Mouse (Mus musculus) right cerebral cortex, adult 18-20 months (tissue): ENCODE measurements around the gene Fam185a.
A peak's percentile ranks its signal among the peaks of the same experiment; 100 is the strongest.

ENCODE experiments used
- DNase-seq: peaks from one replicate; pipeline ENCODE4 v3.0.0; 2022; ENCODE audit warnings: mixed read lengths

Gene Fam185a

DNA sequence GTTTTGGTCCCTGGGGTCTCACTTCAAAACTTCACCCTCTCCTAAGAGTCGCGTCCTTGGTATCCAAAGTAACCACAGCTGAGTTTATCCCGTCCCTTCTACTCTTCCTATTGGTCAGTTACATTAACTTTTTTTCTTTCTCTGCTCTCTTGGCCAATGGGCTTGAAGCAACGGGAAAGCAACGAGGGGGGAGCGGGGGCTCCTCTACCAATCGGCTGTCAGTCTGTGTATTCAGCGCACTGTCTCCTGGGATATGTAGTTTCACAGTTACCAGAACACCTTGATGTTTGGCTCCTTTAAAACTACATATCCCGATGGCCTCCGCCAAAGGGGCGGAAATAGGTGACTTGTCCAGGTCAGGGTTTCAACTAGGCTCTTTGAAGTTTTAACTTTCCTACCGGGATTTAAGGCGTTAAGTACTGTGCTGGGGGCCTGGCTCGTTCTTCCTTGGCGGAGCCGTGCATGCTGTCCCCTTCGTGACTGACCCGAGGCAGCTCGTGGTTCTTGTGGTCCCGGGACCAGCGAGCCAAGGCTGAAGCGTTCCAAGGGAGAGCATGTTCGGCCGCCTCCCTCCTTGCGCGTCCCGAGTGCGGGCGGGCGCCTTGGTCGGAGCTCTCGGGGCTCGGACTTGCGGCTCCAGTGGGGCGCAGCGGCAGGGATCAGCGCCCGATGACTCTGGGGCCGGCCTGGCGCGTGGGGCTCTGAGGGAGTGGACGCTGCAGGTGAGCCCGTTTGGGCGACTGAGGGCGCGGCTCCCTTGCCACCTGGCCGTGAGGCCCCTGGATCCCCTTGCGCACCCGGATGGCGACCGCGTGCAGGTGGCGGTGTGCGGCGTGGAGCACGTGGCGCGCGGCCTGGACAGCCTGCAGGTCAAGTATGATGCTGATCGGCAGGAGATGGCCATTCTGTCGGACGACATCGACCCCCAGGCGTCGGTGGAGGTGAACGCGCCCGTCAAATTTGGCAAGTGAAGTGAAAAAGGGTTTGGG, at the start of gene Fam185a, which contains the start of gene Ccdc146:
Fam185a (plus strand) TSS at position 345 of the 989 bp plus-strand sequence.
Ccdc146 (minus strand) TSS at position 64 of the 989 bp plus-strand sequence.
- DNase-seq, result peak; percentile 97

DNA sequence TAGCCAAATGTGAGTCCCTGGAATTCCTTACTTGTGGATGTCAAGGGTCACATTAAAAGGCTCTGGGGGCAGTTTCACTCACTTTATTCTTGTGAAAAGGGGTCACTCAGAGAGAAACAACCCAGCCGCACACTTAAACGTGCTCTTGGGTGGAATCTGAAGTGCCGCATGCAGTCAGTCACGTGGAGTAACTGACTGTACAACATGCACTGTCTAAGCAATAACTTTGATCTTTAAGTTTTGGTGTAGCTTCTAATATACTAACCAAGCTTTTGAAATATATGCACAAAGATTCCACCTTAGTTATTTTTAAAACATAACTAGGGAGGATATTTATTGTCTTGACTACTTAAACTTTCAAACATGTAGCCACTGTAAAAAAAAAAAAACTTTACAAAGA, 47.8 kb upstream of the Fam185a start:
- no peak for DNase-seq

GRCm38 (mm10) chr5:21378397-21378796, 46.4 kb upstream of the Fam185a start:
- no peak for DNase-seq

- no peak for DNase-seq
Measured at GRCm38 (mm10) chr5:21381986-21382385, 42.8 kb upstream of the Fam185a start.

DNA sequence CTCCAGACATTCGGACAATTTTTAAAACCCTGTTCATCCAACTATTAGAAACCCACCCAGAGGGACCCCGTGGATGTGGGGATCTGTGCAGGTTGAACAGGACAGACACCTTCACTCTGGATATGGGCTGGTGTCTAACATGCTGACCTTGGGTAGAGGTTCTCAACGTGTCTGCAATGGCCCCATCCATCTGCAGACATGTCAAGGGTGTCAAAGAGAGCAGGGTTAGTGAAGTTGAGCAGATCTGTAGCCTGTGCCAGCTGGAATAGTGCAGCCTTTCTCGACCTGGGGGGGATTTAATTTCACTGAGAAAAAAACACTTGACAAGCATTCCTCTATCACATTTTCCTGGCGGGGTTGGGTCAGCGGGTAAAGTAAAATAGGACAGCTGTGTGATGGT, 42.1 kb upstream of the Fam185a start:
- no peak for DNase-seq

DNA sequence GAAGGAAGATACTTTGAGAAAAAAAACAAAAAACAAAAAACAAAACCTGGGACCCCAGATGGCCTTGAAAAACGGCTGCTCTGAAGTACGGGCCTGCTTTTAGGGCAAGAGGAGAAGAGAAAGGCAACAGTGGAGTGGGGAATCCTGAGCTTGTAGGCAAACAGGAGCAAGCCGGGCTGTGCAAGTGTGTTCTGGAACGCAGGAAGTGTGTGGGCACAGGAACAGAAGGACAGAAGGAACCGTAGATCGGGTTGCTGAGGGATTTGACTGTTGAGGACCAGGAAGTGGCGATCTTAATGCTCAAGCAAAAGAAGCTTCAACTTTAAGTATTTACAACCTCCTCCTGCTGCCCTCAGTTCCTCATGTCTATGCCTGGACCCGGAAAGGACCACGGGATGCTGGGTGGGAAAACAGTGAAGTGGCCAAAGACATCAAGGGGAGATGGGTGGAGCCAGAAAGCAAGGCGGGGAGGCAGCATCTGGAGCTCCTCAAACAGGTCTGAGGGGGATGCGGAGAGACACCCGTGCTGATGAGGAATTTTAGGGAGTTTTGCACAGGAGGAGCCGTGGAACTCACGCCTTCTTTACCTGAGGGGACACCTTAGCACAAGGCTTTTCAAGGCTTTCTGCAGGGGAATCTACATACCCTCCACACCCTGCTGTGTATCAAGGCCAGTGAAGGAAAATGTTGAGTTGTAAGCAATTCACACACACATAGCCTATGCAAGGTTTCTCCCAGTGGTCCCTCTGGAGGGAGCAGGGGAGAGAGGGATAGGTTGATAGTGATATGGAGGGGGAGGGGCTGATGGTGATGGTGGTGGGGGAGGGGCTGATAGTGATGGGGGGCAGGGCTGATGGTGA, 41.1 kb upstream of the Fam185a start:
- peak; percentile 13 for DNase-seq

DNA sequence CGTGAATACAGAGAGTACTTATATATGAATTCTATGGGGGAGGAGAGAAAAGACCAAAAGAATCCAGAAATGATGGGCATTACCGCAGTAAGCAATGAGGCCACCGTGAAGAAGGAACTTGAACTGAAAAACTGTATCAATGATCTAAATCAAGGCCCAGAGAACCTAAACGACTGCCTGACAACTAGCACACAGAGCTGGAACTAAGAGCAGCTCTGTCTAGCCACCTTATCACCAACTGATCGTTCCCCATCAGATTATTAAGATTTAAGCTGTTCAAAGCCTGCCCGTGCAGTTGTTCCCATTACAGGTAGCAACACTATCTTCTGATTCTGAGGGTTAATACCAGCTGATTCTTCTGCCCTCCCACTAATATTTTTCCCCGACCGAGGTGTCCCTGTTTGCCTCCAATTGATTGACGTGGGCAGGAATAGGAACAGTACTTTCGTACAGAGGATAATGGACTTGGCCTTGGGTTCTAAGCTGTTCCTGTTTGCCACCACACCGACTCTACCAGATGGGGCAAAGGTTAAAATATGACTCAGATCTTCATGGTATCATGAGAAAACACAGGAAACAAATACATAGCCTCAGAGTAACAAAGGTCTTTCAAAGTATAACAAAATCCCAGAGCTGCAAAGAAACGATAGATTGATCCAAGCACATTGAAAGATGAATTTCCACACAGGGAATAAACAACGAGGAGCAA, 40.4 kb upstream of the Fam185a start:
- DNase-seq, result no peak

DNA sequence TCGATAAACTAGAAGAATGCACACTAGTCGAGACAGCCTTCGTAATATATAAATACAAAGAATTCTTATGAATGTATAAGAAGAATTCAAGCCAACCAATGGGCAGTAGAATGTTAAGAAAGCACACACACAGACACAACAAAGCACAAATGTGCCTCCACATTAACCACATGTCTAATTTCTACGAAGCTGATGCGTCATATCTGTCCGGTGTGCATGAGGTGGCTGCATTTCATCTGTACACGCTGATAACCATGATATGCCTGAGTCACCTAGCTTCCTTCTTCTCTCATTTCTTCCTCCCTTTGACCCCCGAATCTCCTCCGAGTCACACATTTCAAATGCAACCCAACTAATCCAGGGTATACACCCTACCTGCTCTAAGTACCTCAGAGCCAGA, 39.8 kb upstream of the Fam185a start:
- no peak for DNase-seq

GRCm38 (mm10) chr5:21386432-21386831, 38.3 kb upstream of the Fam185a start:
- DNase-seq, result no peak

DNA sequence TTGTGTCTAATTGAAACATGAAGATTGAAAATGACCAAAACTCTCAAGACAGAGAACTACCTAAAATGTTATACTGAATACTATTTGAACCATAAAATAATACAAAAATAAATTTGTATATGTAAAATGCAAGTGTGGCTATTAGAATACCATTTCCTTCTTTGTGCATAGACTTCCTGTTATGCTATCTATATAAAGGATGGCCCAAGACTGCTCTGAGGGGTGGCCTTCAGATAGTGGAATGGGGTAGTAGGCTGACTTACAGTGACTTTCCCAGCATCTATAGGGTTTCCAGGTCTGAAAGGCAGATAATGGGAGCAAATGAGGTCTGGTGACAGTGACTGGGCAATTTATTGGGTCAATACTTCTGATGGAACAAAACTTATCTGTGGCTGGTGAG, 37.4 kb upstream of the Fam185a start:
- DNase-seq, result no peak

GRCm38 (mm10) chr5:21388855-21389254, 35.9 kb upstream of the Fam185a start:
- DNase-seq, result no peak

DNA sequence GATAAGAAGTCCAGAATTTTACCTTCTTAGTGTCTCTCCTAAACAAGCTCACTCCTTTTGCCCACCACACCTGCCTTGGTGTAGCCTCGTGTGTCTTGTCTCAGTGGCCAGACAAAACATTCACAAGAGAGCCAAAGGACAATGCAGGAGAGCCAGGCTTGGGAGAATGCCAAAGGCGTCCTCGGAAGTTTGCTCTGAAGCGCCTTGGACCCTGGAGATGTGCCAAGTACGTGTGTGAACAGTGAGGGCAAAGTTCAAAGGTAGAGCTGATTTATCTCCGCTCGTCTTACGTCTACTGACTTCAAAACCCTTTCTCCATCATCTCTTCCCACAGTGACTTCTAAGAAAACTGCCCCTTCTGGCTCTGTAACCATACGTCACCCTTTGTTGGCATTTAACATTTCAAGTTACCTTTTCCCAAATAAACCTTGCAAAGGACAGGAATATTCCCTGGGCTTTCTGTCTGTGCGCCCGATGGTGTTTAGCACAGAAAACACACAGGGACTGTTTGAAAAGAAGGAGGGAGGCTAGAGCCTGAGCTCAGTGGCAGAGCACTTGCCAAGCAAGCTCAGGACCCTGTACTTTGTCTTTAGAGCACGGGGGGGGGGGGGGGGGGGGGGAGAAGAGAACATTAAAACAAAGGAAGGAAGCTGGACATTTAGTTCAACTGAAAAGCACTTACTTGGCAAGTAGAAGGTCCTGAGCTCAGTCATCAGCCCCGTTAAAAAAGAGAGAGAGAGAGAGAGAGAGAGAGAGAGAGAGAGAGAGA, 33.0 kb upstream of the Fam185a start:
- DNase-seq, result no peak

DNA sequence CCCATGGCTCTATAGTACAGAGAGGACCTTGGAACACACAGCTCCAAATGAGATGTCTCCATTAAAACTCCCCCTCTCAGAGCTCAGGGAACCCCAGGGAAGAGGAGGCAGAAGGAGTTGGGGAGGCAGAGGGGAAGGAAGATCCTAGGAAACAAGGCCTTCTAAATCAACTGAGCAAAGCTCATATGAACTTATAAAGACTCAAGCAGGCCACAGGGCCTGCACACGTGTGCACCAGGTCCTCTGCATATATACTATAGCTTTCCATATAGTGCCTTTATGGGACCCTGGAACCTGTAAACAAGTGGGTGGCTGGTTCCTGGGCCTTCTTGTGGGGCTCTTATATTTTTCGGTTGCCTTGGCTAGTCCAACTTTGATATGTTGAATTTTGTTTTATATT, 30.2 kb upstream of the Fam185a start:
- DNase-seq, result no peak

DNA sequence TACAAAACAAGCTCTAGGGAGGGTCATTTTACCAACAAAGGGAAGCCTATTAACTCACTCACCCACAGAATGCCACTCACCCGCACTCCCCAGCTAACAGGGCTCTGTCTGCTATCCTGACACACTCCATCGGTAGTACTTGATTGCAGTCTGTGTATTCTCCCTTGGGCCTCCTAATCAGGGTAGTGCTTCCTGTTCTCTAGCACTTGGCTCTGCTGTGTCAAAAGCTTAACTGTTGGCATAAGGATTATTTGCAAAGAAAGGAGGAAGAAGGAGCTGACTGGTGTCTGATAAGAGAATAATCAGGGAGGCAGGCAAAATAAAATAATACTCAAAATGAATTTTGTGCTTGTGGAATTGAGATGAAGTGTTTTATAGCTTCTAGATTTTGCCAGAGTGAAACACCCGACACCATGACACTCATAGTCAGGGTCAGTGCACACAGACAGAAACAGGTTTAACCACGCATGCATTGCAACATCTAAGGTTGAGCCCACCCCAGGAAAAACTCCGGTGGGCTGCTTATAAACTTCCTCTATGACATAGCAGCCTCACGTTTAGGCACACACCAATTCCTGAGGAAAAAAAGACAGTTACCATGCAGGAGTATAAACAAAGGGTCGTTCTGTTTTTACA, 29.4 kb upstream of the Fam185a start:
- DNase-seq, result no peak

DNA sequence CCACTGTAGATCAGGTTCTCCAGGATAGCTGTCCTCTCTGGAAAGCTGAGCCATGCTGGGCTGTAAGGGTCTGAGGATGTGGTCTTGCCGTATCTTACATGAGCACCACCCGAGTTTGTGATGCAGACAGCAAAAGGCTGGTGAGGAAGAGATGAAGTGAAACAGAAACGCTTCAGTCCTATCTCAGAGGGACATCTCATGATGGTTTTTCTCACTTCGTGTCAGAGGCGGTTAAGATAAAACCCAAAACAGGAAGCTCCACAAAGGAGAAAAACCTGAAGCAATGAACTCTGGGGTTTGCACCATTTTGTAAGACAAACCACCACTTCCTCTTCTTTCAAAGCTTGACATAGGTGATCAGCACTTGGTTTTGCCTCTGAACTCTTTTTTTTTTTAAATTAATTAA, 13.5 kb upstream of the Fam185a start:
- DNase-seq, result no peak

GRCm38 (mm10) chr5:21412056-21412455, 12.7 kb upstream of the Fam185a start:
- no peak for DNase-seq

DNA sequence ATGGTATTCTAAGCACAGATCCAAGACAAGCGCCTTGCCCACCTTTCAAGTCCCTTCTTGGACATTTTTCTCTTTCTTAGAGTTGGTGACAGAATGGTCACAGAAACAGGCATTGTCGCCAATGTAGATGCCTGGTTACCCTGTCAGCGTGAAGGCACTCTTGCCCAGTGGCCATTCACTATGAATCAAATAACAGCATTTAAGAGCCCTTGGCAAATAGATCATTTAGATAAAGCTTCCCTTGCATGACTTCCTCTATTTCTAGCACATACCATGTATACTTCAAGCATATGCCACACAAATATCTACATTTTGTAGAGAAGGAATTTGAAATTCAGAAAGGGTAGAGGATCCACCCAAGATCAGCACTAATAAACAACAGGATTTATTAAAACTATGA, 11.4 kb upstream of the Fam185a start:
- DNase-seq, result no peak

DNA sequence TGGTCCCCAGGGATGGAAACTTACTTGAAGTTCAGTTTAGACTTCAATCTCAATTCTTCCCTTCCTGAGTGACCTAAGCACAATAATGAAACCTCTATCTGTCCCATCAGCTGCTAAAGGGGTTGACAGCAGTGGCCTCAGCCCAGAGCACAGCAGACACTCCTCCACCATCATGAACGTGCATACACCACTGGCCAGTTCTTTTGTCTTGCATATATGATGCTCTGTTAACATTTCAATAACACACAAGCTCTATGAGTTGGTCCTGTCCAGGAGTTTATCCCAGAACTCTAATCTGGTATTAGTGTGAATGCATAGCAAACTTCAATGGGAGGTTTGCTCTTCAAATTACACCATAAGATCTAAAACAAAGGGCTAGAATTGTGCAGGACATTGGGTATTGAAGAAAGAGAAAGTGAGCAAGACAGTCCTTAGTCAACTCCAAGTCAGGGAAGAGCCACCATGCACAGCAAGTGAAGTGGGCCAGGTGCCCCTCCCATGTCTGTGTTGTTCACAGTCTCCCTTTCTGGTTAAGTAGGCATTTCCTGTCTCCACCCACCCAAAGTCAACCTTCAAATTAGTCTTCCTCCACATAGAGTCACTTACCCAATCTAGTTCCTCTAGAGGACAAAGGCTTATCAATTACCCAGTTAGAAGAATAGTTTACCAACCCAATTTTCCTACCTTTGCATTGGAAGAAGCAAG, 10.5 kb upstream of the Fam185a start:
- no peak for DNase-seq

GRCm38 (mm10) chr5:21418613-21419012, 6.1 kb upstream of the Fam185a start:
- no peak for DNase-seq

- DNase-seq, result no peak
Measured at GRCm38 (mm10) chr5:21420609-21421008, 4.1 kb upstream of the Fam185a start.

GRCm38 (mm10) chr5:21426666-21427065, 1.9 kb downstream of the Fam185a start:
- DNase-seq, result no peak
